Mouse (Mus musculus): ENCODE data around the gene Nomo1. TPM values are rescaled to one million over a fixed set of nuclear protein-coding genes. Genes with fewer than 3 reads are reported as not detected.

The Nomo1 gene
- 26.1 and 26.4 TPM in 2 replicates for polyA plus RNA-seq (2014; fragmentation: Nextera tagmentation; extraction: Ambion mirVana)

DNA sequence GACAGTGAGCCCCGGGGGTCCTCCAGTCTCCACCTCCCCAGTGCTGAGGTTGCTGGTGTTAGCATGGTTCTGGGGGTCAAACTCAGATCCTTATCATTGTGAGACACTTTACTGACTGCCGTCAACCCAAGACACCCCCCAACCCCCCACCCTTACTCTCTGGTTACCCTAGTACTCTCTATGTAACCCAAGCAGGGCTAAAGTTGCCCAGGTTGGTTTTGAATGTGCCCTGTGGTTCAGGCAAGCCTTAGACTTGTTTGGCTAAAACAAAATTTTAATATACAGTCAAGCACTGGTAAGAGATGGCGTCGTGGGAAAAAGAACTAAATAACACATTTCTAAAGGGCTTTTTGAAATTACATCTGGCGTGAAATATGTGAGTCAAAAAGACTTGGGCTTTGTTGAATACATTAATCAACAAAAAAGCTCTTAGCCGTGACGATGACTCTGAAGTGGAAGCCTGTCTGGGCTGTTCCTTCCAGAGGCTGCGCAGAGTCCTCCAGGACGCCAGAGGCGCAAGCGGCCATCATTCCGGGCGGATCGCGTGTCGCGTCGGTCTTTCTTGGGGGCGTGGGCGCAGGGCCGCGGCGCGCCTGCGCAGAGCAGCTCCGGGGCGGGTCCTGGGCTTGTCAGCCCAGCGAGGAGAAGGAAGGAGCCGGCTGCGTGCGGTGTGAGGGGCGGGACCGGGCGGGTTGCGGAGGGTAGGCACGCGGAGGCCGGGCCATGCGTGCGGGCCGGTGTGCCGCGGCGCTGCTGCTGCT lies at the start of gene Nomo1:
Gene Nomo1 (plus strand): TSS at position 590 of the 761 bp plus-strand sequence.
- TF ChIP-seq CTCF (IDR thresholded peaks at IDR 0.05; ENCODE audit: low read depth): peak; percentile 78
- H3K36me3 ChIP-seq (ENCODE audit: insufficient read depth): peaks cover 10% of the 10 kb centered on the region; the same call in 1 of the 2 replicates
- peaks cover 10% of the 10 kb centered on the region for H3K4me1 ChIP-seq (ENCODE audit: insufficient read depth)
- no peaks in the 10 kb centered on the region for H3K9me3 ChIP-seq (ENCODE audit: low read depth, low read length)
- DNase-seq (peak; percentile 98), ATAC-seq (ENCODE audit: insufficient read depth) (peak; percentile 93)
- H3K4me3 ChIP-seq (ENCODE audit: low read depth, low read length): peak within 1 kb of the TSS; percentile 96
- H3K4me2 ChIP-seq: peak within 1 kb of the TSS; percentile 86
- no peak within 1 kb of the TSS for H3K27ac ChIP-seq (ENCODE audit: low read depth)
- H3K9ac ChIP-seq: peak within 1 kb of the TSS; percentile 84
- WGBS: 7% methylated on average over 29 of the region's 44 CpGs
- no peaks in the 10 kb centered on the region for H3K27me3 ChIP-seq (ENCODE audit: insufficient read depth, low read length)

GRCm38 (mm10) chr7:45986893-45987292 lies 46.6 kb upstream of the Nomo1 start:
- Histone ChIP-seq H3K4me2 (no peak overlapping the region), H3K4me3 (ENCODE audit: low read depth, low read length) (no peak overlapping the region), H3K4me1 (ENCODE audit: insufficient read depth) (no peaks in the 10 kb centered on the region), H3K9me3 (ENCODE audit: low read depth, low read length) (no peaks in the 10 kb centered on the region), H3K36me3 (ENCODE audit: insufficient read depth) (no peaks in the 10 kb centered on the region), H3K27me3 (ENCODE audit: insufficient read depth, low read length) (no peaks in the 10 kb centered on the region), H3K27ac (ENCODE audit: low read depth) (no peak overlapping the region), H3K9ac (no peak overlapping the region)
- no peak for TF ChIP-seq CTCF (IDR thresholded peaks at IDR 0.05; ENCODE audit: low read depth)
- 71% methylated on average over 4 of the region's 6 CpGs for WGBS
- ATAC-seq (ENCODE audit: insufficient read depth): no peak
- no peak for DNase-seq

DNA sequence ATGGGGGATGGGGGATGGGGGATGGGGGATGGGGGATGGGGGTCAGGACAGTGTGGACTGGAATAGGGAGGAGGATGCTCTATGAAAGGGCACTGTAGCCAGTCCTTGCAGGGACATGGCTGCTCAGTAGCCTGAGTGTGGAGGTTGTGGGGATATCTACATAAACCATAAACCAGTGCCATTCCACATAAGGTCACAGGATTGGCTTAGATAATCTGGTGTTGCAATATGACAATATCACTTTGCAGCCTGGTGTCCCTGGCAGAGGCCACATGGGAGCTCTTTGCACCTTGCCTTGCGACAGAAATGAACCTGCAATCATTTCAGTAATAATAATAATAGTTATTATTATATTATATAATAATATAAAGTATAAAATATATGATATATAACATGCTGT lies 45.2 kb upstream of the Nomo1 start:
- H3K9ac ChIP-seq: no peak overlapping the region
- no peak for TF ChIP-seq CTCF (IDR thresholded peaks at IDR 0.05; ENCODE audit: low read depth)
- WGBS: 84% methylated on average over 1 of the region's 1 CpGs
- H3K4me3 ChIP-seq (ENCODE audit: low read depth, low read length): no peak overlapping the region
- H3K4me1 ChIP-seq (ENCODE audit: insufficient read depth): no peaks in the 10 kb centered on the region
- no peak for ATAC-seq (ENCODE audit: insufficient read depth)
- no peak overlapping the region for H3K4me2 ChIP-seq
- no peaks in the 10 kb centered on the region for H3K9me3 ChIP-seq (ENCODE audit: low read depth, low read length)
- no peak for DNase-seq
- H3K27ac ChIP-seq (ENCODE audit: low read depth): no peak overlapping the region
- no peaks in the 10 kb centered on the region for H3K36me3 ChIP-seq (ENCODE audit: insufficient read depth)
- H3K27me3 ChIP-seq (ENCODE audit: insufficient read depth, low read length): no peaks in the 10 kb centered on the region

GRCm38 (mm10) chr7:45992470-45992869 lies 41.0 kb upstream of the Nomo1 start:
- H3K4me1 ChIP-seq (ENCODE audit: insufficient read depth): no peaks in the 10 kb centered on the region
- H3K27ac ChIP-seq (ENCODE audit: low read depth): no peak overlapping the region
- ATAC-seq (ENCODE audit: insufficient read depth) (no peak), DNase-seq (no peak)
- H3K27me3 ChIP-seq (ENCODE audit: insufficient read depth, low read length): no peaks in the 10 kb centered on the region
- H3K36me3 ChIP-seq (ENCODE audit: insufficient read depth): no peaks in the 10 kb centered on the region
- no peak overlapping the region for H3K4me3 ChIP-seq (ENCODE audit: low read depth, low read length)
- no peak for TF ChIP-seq CTCF (IDR thresholded peaks at IDR 0.05; ENCODE audit: low read depth)
- no peaks in the 10 kb centered on the region for H3K9me3 ChIP-seq (ENCODE audit: low read depth, low read length)
- H3K4me2 ChIP-seq: no peak overlapping the region
- no peak overlapping the region for H3K9ac ChIP-seq
- 77% methylated on average over 8 of the region's 8 CpGs for whole genome bisulfite sequencing

DNA sequence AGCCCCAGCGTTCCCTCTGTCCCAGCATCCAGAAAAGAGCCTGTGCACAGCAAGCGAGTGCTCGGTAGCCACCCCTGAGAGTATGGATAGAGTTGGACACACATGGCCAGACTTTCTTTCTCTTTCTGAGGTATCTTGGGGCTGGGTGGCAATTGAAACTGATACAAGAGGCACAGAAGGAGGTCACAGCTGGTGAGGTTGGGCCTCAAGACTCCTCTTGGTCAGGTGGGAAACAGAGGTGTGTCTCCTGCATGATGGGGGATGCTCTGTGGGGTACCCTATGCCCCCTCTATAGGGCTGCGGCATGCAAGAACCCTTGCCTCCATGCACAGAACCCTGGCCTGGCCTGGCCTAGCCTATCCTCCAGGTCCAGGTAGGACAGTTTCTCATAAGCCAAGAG lies 32.9 kb upstream of the Nomo1 start:
- Histone ChIP-seq H3K4me3 (ENCODE audit: low read depth, low read length) (no peak overlapping the region), H3K36me3 (ENCODE audit: insufficient read depth) (no peaks in the 10 kb centered on the region), H3K9me3 (ENCODE audit: low read depth, low read length) (no peaks in the 10 kb centered on the region), H3K4me2 (no peak overlapping the region), H3K27ac (ENCODE audit: low read depth) (no peak overlapping the region), H3K27me3 (ENCODE audit: insufficient read depth, low read length) (no peaks in the 10 kb centered on the region), H3K9ac (no peak overlapping the region), H3K4me1 (ENCODE audit: insufficient read depth) (no peaks in the 10 kb centered on the region)
- no peak for TF ChIP-seq CTCF (IDR thresholded peaks at IDR 0.05; ENCODE audit: low read depth)
- 85% methylated on average over 4 of the region's 4 CpGs for WGBS
- DNase-seq: no peak
- no peak for ATAC-seq (ENCODE audit: insufficient read depth)

GRCm38 (mm10) chr7:46002748-46003147 lies 30.8 kb upstream of the Nomo1 start:
- Histone ChIP-seq H3K4me1 (ENCODE audit: insufficient read depth) (no peaks in the 10 kb centered on the region), H3K4me3 (ENCODE audit: low read depth, low read length) (no peak overlapping the region), H3K9ac (no peak overlapping the region), H3K4me2 (no peak overlapping the region), H3K27me3 (ENCODE audit: insufficient read depth, low read length) (no peaks in the 10 kb centered on the region), H3K36me3 (ENCODE audit: insufficient read depth) (no peaks in the 10 kb centered on the region), H3K9me3 (ENCODE audit: low read depth, low read length) (no peaks in the 10 kb centered on the region), H3K27ac (ENCODE audit: low read depth) (no peak overlapping the region)
- DNase-seq (no peak), ATAC-seq (ENCODE audit: insufficient read depth) (no peak)
- TF ChIP-seq CTCF (IDR thresholded peaks at IDR 0.05; ENCODE audit: low read depth): peak; percentile 15; the same call in 1 of the 2 replicates
- WGBS: 58% methylated on average over 4 of the region's 4 CpGs

GRCm38 (mm10) chr7:46009578-46009977 lies 23.9 kb upstream of the Nomo1 start:
- WGBS: 6% methylated on average over 5 of the region's 5 CpGs
- Histone ChIP-seq H3K4me2 (no peak overlapping the region), H3K4me3 (ENCODE audit: low read depth, low read length) (no peak overlapping the region), H3K36me3 (ENCODE audit: insufficient read depth) (no peaks in the 10 kb centered on the region), H3K9ac (no peak overlapping the region), H3K4me1 (ENCODE audit: insufficient read depth) (peaks cover 6% of the 10 kb centered on the region; the same call in 1 of the 2 replicates), H3K9me3 (ENCODE audit: low read depth, low read length) (no peaks in the 10 kb centered on the region), H3K27ac (ENCODE audit: low read depth) (no peak overlapping the region), H3K27me3 (ENCODE audit: insufficient read depth, low read length) (no peaks in the 10 kb centered on the region)
- no peak for ATAC-seq (ENCODE audit: insufficient read depth)
- peak; percentile 90 for DNase-seq
- TF ChIP-seq CTCF (IDR thresholded peaks at IDR 0.05; ENCODE audit: low read depth): peak; percentile 88

Data from lung, embryonic 14.5 days (tissue).